Comparison of ENCODE assay signal across 11 mouse cellular contexts in the genomic region with DNA sequence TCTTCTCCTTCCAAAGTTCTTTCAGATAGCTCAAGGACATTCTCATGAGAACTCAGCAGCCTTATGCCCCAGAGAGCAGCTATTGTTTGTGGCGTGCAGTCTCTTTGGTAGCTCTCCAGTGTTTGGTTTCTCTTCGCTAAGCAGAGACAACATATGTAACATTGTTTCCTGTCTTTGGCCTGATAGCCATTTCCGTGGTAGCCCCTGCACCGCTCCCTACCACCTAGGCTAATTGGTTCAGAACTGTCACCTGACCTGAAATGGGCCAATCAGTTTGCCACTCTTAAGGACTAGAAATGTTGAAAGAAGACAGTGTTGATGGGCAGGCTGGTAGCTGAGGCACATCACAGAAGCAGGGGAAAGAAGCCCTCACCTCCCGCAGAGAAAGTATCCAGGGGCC. TPM values are rescaled to one million over a fixed set of nuclear protein-coding genes. Genes with fewer than 3 reads are reported as not detected.
DNase-seq lines count a peak whose midpoint lies in the region; ATAC-seq and TF ChIP-seq lines count a peak whose summit lies in the region.
"Had no signal": no experiment of that assay in that cellular context is flagged by ENCODE, and none has a peak within 500 bp of the region (broad histone marks: within the 10 kb centered on the region; RNA-seq: fewer than 3 reads in every experiment).

No protein-coding gene starts in this region.

- dilution Hi-C loops in CH12.LX (cut with MboI; ENCODE audit: extremely low pct_ligation_motif_present, extremely low pct_unique_long_range_greater_than_20kb, low sequenced_read_pairs) = no loop called here

- ATAC-seq in liver, embryonic 15.5 days (ENCODE audit: insufficient read depth) = no peak
- ATAC-seq in megakaryocyte progenitor cell, adult 5-6 weeks (replicated peaks; ENCODE audit: poor library complexity) = peak; percentile 95
- ATAC-seq: intestine, embryonic 16.5 days had no signal

- peak; percentile 70 for TF ChIP-seq POLR2A in CH12.LX (IDR thresholded peaks at IDR 0.05; ENCODE audit: low read depth, low read length)
- no peak for TF ChIP-seq POLR2A in thymus, adult 2 months (IDR thresholded peaks at IDR 0.05; ENCODE audit: control insufficient read depth, extremely low read depth, insufficient read depth, low read length, poor library complexity)

- no peaks in the 10 kb centered on the region for H3K79me2 ChIP-seq in CH12.LX (replicated peaks; ENCODE audit: control insufficient read depth, extremely low read depth, insufficient read depth, poor library complexity, severe bottlenecking)

- H3K27ac ChIP-seq in CH12.LX (ENCODE audit: insufficient read depth, low read depth) = no peak overlapping the region
- H3K27ac ChIP-seq in liver, embryonic 15.5 days (replicated peaks) = no peak overlapping the region
- no peak overlapping the region for H3K27ac ChIP-seq in thymus, adult 2 months (ENCODE audit: control insufficient read depth, insufficient read depth, low read length)

- H3K9me3 ChIP-seq in CH12.LX (replicated peaks; ENCODE audit: low read length) = no peaks in the 10 kb centered on the region
- H3K9me3 ChIP-seq in liver, embryonic 15.5 days (replicated peaks) = no peaks in the 10 kb centered on the region

- no peaks in the 10 kb centered on the region for H3K4me1 ChIP-seq in CH12.LX (ENCODE audit: control insufficient read depth in 1 of 2, insufficient read depth in 2 of 2)
- no peaks in the 10 kb centered on the region for H3K4me1 ChIP-seq in liver, embryonic 15.5 days (replicated peaks)
- H3K4me1 ChIP-seq in thymus, adult 2 months (replicated peaks; ENCODE audit: control insufficient read depth, insufficient read depth, low read length) = peaks cover 4% of the 10 kb centered on the region; the same call in 1 of the 2 replicates

- no peak for TF ChIP-seq CTCF in CH12.LX (conservative IDR thresholded peaks at IDR 0.05 in 1 of 2, IDR thresholded peaks at IDR 0.05 in 1 of 2; ENCODE audit: low read depth in 2 of 2, low read length in 2 of 2)
- TF ChIP-seq CTCF in thymus, adult 2 months (IDR thresholded peaks at IDR 0.05; ENCODE audit: borderline replicate concordance, control insufficient read depth, extremely low read depth, insufficient read depth, low read length, poor library complexity) = no peak

- WGBS in liver, embryonic 15.5 days (ENCODE audit: insufficient replicate concordance) = 27% methylated on average over 5 of the region's 5 CpGs
- 52% methylated on average over 5 of the region's 5 CpGs for WGBS in thymus, adult 2 months

- TF ChIP-seq EP300 in CH12.LX (IDR thresholded peaks at IDR 0.05; ENCODE audit: low read length) = no peak

- in situ Hi-C loops in CH12.LX (cut with MboI; ENCODE audit: low pct_ligation_motif_present, low pct_unique_long_range_greater_than_20kb, low sequenced_read_pairs) = no loop called here

- peak overlapping the region; percentile 42 for H3K9ac ChIP-seq in CH12.LX (ENCODE audit: insufficient read depth, low read depth)
- no peak overlapping the region for H3K9ac ChIP-seq in liver, embryonic 15.5 days

- H3K27me3 ChIP-seq in CH12.LX (replicated peaks) = no peaks in the 10 kb centered on the region
- no peaks in the 10 kb centered on the region for H3K27me3 ChIP-seq in liver, embryonic 15.5 days
- H3K27me3 ChIP-seq in thymus, adult 2 months (ENCODE audit: control insufficient read depth, insufficient read depth, low read length) = no peaks in the 10 kb centered on the region

- H3K4me3 ChIP-seq in CH12.LX (replicated peaks in 1 of 3; ENCODE audit: low read depth in 2 of 3, low read length in 2 of 3, poor library complexity in 1 of 3) = peak overlapping the region in 1 of 3 experiments; percentile 8
- no peak overlapping the region for H3K4me3 ChIP-seq in liver, embryonic 15.5 days (replicated peaks)
- no peak overlapping the region for H3K4me3 ChIP-seq in thymus, adult 2 months (ENCODE audit: control insufficient read depth, insufficient read depth, low read length)

- DNase-seq in CH12.LX (ENCODE audit: extremely low read depth) (no peak), ZHBTc4 (ENCODE audit: low read depth, low spot score) (peak; percentile 51)
- DNase-seq in adrenal gland, postnatal 10 days = no peak
- DNase-seq in cerebellum, adult 11-12 months = no peak
- DNase-seq in thymus, adult 2 months = no peak
- DNase-seq: adrenal gland, postnatal 36 days; cerebellum, adult 9-10 months; layer of hippocampus, adult 9-11 months had no signal

- H3K4me2 ChIP-seq in CH12.LX (ENCODE audit: insufficient read depth, low read depth, poor library complexity, severe bottlenecking) = peak overlapping the region; percentile 79
- 0 out of 2 replicates have a peak overlapping the region, but pooled peaks have one; percentile 6 for H3K4me2 ChIP-seq in liver, embryonic 15.5 days

- no peaks in the 10 kb centered on the region for H3K36me3 ChIP-seq in CH12.LX (replicated peaks in 1 of 2; ENCODE audit: control insufficient read depth in 1 of 2, insufficient read depth in 1 of 2, low read length in 1 of 2)
- no peaks in the 10 kb centered on the region for H3K36me3 ChIP-seq in liver, embryonic 15.5 days (replicated peaks)
- no peaks in the 10 kb centered on the region for H3K36me3 ChIP-seq in thymus, adult 2 months (ENCODE audit: control insufficient read depth, insufficient read depth, low read length)

- no peak for TF ChIP-seq RAD21 in CH12.LX (IDR thresholded peaks at IDR 0.05; ENCODE audit: low read depth, low read length)

TF ChIP-seq in CH12.LX, 34 proteins besides CTCF, POLR2A, EP300 and RAD21:
- no peak for TF ChIP-seq E2F4 (IDR thresholded peaks at IDR 0.05; ENCODE audit: insufficient replicate concordance, low read depth, low read length)
- peak; percentile 82 for TF ChIP-seq ELF1 (IDR thresholded peaks at IDR 0.05; ENCODE audit: low read depth, low read length)
- peak; percentile 57; the same call in 1 of the 2 replicates for TF ChIP-seq NELFE (IDR thresholded peaks at IDR 0.05; ENCODE audit: low read depth, low read length)
- no peak for TF ChIP-seq KAT2A (IDR thresholded peaks at IDR 0.05; ENCODE audit: insufficient replicate concordance, low read length)
- TF ChIP-seq JUND (conservative IDR thresholded peaks at IDR 0.05; ENCODE audit: low read depth, low read length) = no peak
- TF ChIP-seq TBP (conservative IDR thresholded peaks at IDR 0.05; ENCODE audit: low read depth, low read length) = peak; percentile 61; the same call in 1 of the 2 replicates
- peak; percentile 32; the same call in 1 of the 2 replicates for TF ChIP-seq HCFC1 (IDR thresholded peaks at IDR 0.05; ENCODE audit: low read depth, low read length)
- TF ChIP-seq TCF12 (IDR thresholded peaks at IDR 0.05; ENCODE audit: low read depth, low read length) = peak; percentile 59; the same call in 1 of the 2 replicates
- TF ChIP-seq USF2 (conservative IDR thresholded peaks at IDR 0.05; ENCODE audit: low read depth, low read length) = peak; percentile 81
- TF ChIP-seq USF1 (IDR thresholded peaks at IDR 0.05; ENCODE audit: low read depth, low read length) = peak; percentile 88
TF ChIP-seq in CH12.LX: peak in this region for 7.

RNA-seq across cellular contexts. Expression of gene Pkn2, which starts 54.1 kb away (rescaled TPM):
- 39.5 and 43.6 TPM in 2 replicates for total RNA-seq in CH12.LX (2012; rRNA removed)
- 54.3 and 66.1 TPM in 2 replicates for total RNA-seq in CH12.LX (2014; rRNA removed)
- 49.2 and 51.9 TPM in 2 replicates for polyA plus RNA-seq in CH12.LX (2012; ENCODE audit: insufficient read length, low read depth)
- polyA plus RNA-seq in liver, embryonic 15.5 days (2015; fragmentation: Nextera tagmentation; extraction: Ambion mirVana) = 30.7 and 34.5 TPM in 2 replicates
- total RNA-seq in megakaryocyte progenitor cell, adult 5-6 weeks (2015) = 42.1 and 51.9 TPM in 2 replicates
- 51.3 and 53.8 TPM in 2 replicates for total RNA-seq in megakaryocyte progenitor cell, adult 5-6 weeks (2017)
- total RNA-seq in adrenal gland, postnatal 10 days (2021) = 10 to 100 TPM; 64.6 to 71.5 TPM
- 30.5 and 59.3 TPM in 2 replicates for polyA plus RNA-seq in thymus, adult 2 months (2012; rRNA removed)
